Mouse (Mus musculus) lung, postnatal 4 days (tissue): Measurements from ENCODE around the gene Olfr630.
"Not testable (repeated sequence)": the region's sequence is repeated elsewhere in the genome, so short reads cannot be mapped to it uniquely, and the experiment has no call there.

Source experiments
- DNase-seq, 2 experiments: peaks; one replicate each; pipeline ENCODE4 v3.0.0; 2021

Olfr630 gene

DNA sequence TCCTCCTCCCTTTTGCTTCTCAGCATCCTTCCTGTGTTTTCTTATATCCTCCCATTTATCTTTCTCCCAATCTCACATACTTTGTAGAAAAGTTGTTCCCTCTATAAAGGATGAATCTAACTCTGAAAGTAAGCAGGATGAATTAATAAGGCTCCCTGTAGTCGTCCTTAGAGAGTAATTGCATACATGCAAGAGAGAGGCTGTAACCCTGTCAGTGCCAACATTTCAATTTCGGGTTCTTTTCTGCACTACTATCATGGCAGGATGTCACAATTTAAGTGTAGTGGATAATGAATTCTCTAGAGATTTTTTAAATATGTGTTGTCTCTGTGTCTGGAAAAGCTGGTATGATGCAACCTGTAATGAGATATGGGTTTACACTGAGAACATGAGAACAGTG lies at the start of gene Olfr630:
TSS of gene Olfr630 (minus strand) at position 101 of the 400 bp plus-strand sequence.
- DNase-seq, result no peak

DNA sequence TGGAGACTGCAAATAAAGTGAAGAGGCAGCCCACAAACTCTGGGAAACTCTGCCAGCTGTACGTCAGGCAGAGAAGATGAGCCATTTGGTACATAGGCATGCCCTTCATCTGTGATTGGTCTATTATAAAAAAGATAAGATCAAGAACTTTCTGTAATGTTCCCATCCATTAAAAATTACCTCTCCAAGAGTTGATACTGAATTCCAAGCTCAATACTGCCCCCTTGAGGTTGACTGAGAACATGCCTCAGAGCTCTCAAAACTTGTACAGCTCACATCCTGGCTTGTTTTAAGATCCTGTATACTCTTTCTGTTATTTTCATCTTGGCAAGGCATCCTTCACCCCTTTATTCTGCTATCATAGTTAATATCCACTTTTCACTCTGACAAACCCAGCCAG lies 49.7 kb upstream of the Olfr630 start:
- DNase-seq, result no peak

DNA sequence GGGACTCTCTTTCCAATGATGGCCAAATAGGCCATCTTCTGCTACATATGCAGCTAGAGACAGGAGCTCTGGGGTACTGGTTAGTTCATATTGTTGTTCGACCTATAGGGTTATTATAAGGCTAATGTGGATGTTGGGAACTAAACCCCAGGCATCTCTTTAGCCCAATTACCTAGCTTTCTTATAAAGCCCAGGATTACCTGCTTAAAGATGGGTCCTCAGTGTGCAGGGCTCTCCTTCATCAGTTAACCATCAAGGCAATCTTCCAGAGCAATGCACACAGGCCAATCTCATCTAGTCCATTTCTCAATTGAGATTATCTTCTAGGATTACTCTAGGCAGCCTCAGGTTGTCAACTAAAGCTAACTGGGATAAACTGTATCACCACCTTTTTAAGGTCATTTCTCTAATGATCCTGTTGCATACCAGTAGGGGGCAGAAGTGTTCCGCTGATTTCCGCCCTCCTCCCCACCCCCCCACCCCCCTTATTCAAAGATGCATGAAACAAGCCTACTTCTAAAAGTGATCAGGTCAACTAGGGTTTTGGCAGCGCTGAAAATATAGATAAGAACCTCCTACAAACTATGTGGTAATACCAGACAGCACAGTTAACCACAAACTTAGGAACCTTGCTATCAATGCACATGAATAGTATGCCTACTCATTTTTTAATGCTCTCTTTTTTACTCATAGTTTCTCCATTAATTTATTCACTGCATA lies 35.7 kb upstream of the Olfr630 start:
- no peak for DNase-seq

DNA sequence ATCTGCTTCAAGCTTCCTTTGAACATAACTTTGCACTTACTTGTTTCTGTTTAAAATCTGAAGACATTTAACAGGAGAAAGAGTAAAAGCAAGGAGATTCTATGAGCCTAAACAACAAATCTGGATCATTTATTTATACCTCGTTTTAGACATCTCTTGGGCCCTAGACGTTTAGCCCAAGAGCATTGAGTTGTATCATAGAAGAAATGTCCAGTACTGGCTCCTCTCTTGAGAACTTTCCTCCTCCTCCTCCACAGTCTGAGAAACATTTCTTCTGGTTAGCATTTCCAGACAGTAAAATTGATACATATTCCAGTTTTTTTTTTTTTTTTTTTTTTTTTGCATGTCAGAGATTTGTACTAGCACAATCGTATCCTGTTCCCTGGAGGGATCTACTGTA lies 34.6 kb upstream of the Olfr630 start, which contains the start of gene Olfr67:
TSS of gene Olfr67 (minus strand) at position 101 of the 400 bp plus-strand sequence.
- no peak for DNase-seq

DNA sequence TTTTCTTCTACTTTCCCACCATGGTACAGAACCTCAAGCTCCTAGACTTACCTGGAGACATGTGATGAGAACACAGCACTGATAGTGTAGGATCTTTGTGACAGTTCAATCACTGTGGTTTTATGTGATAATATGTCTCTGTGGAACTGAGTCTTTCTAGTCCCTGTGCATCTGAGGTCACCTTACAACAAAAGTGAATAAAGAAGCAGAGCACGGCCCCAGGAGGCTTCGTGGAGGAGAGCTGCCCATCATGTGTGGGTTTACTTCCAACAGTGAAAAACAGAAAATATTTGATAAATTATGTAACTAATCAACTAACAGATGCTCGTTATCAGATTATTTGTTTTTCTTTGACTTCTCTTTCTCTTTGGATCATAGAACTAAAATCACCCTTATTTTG lies 22.5 kb upstream of the Olfr630 start, which contains the start of gene Olfr68:
TSS of gene Olfr68 (minus strand) at position 101 of the 400 bp plus-strand sequence.
- no peak for DNase-seq

DNA sequence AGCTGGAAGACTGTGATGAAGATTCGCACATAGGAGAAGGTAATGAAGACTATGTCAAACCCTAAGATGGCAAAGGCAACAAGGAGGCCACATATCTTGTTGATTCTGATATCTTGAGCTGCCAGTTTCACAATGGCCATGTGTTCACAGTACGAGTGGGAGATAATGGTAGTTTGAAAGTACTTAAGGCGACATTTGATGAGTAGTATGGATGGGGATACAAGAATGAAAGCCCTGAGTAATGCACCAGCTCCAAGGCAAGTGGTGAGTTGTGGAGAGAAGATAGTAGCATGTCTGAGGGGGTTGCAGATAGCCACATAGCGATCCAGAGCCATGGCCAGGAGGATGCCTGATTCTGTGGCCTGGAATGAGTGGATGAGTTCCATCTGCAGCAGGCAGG lies 20.5 kb upstream of the Olfr630 start:
- DNase-seq, result not testable (repeated sequence)

DNA sequence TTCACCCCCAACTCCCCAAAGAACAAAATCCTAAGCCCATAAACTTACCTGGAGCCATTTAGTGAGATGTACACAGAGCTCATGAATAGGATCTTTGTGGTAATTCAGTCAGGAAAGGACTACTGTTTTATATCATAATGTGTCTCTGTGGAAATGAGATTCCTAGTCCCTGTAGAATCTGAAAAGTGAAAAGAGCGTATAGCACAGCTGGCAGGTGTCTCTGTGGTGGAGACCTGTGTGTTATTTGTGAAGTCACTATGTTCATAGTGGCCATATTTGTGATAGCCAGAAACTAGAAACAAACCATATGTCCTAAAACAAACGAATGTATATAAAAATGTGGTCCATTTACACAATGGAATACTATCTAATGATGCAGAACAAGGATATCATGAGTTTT lies 14.4 kb upstream of the Olfr630 start, which contains the start of gene Olfr69:
TSS of gene Olfr69 (minus strand) at position 101 of the 400 bp plus-strand sequence.
- DNase-seq, result no peak

DNA sequence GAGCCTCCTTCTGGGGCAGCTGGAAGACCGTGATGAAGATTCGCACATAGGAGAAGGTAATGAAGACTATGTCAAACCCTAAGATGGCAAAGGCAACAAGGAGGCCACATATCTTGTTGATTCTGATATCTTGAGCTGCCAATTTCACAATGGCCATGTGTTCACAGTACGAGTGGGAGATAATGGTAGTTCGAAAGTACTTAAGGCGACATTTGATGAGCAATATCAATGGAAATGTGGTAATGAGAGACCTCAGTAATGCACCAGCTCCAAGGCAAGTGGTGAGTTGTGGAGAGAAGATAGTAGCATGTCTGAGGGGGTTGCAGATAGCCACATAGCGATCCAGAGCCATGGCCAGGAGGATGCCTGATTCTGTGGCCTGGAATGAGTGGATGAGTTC lies 10.6 kb upstream of the Olfr630 start:
- DNase-seq, result not testable (repeated sequence)

DNA sequence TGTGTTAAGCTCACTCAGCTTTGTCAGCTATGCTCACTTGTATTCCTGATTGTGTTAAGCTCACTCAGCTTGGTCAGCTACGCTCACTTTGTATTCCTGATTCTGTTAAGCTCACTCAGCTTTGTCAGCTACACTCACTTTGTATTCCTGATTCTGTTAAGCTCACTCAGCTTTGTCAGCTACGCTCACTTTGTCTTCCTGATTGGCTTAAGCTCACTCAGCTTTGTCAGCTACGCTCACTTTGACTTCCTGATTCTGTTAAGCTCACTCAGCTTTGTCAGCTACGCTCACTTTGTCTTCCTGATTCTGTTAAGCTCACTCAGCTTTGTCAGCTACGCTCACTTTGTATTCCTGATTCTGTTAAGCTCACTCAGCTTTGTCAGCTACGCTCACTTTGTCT lies 5.1 kb upstream of the Olfr630 start:
- DNase-seq, result not testable (repeated sequence)

DNA sequence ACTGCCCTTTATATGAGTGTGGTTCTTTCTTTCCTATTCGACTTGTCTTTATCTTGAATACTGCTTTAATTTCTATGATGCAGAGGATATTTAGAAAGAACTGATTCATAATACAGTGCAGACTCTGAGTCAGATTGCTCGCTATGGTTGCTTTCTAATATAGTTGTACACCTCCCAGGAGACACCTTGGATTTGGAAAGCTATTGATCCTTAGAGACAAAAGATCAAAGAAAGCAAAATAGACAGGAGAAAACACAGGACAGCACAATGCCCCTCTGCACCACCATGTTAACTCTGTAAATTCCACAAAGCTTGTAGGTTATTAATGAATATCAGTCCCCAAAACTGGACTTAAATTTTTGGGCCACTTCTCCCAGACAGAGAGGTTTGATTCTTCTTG lies 12.3 kb downstream of the Olfr630 start, which contains the start of gene Olfr629:
TSS of gene Olfr629 (minus strand) at position 101 of the 400 bp plus-strand sequence.
- DNase-seq, result no peak

DNA sequence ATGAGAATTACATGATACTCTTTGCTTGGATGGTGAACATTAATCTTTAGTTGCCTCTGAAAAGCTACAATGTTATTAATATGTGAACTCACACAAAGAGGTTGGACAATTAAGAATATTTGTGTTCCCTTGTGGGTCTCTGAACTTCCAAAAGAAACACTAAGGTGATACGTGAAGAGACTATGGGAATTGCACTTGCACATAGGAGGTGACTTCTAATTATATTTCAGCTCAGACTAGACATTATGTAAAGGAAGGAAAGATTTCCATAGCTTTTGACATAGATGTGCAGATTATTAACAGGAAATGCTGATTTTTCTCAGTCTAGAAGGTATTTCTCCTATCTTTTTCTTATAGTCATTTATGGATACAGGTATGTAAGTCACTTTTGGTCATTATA lies 27.1 kb downstream of the Olfr630 start, which contains the start of gene Olfr628:
TSS of gene Olfr628 (plus strand) at position 301 of the 400 bp plus-strand sequence.
- DNase-seq, result no peak

DNA sequence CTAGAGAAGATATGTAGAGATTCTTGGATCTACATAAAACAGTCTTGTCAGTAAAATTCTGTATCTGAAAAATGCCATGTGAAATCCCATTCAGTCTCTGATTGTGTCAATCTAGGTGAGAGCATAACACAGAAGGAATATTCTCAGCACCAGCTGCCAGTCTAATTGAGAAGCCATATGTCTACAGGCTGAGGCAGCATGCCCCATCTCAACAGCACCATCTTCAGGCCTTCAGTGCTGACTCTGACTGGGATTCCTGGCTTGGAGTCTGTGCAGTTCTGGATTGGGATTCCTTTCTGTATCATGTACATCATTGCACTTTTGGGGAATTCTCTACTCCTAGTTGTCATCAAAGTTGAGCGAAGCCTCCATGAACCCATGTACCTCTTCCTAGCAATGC lies 40.7 kb downstream of the Olfr630 start:
- DNase-seq, result not testable (repeated sequence)

DNA sequence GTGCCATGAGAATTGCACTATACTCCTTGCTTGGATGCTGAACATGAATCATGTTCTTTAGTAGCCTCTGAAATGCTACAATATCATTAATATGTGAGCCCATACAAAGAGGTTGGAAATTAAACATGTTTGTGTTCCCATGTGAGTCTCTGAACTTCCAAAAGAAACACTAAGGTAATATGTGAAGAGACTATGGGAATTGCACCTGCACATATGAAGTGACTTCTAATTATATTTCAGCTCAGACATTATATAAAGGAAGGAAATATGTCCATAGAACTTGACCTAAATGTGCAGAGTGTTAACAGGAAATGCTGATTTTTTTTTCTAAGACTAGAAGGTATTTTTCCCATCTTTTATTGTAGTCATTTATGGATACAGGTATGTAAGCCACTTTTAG lies 42.8 kb downstream of the Olfr630 start, which contains the start of gene Olfr243:
TSS of gene Olfr243 (plus strand) at position 301 of the 400 bp plus-strand sequence.
- DNase-seq, result no peak

DNA sequence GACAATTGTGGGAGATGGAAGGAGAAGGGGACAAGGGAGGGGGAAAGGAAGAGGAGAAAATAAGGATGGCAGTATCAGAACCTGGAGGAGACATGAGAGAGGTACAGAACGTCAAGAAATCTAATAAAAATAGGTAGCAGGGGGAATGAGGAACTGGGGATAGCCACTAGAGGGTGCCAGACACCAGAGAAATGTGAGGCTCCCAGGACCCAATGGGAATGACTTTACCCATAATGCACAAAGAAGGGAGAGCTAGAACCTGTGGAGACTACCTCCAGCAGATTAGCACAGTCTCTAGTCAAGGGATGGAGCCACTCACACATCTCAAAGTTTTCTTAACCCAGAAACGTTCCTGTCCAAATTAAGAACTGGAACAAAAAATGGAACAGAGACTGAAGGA lies 45.1 kb downstream of the Olfr630 start:
- DNase-seq, result no peak
